Mouse (Mus musculus) heart, postnatal 0 days (tissue): ENCODE measurements around the gene Mau2.

ENCODE experiments used
- CTCF ChIP-seq: IDR thresholded peaks from 2 replicates; pipeline ENCODE4 v1.5.1; 2016; ENCODE audit warnings: antibody characterized with exemption, control low read depth, low read depth
- EP300 ChIP-seq: IDR thresholded peaks from 2 replicates; pipeline ENCODE4 v1.6.1; 2016; ENCODE audit warnings: antibody characterized with exemption, low read depth

DNA sequence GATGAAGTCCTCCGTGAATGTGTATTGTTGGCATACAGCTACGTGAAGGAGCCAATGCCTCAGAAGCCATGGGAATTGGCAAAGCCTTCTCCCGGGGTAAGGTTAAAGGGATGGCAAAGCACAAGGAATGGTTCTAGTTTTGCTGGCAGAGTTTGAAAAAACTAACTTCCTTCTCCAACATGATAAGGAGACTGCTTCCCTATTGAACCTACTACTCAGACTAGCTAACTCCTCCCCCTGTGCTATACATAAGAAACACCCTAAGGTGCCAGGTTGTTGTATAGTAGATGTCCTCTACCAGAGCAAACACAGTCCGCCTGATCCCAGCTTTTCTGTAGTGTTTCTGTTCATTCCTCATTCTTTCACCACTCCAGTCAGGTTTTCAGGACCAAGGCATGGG is 64.1 kb downstream of the Mau2 start:
- no peak for TF ChIP-seq CTCF
- TF ChIP-seq EP300: no peak
